Mouse (Mus musculus) midbrain, embryonic 13.5 days (tissue): ENCODE data around the gene Olfr711. TPM values are rescaled to one million over a fixed set of nuclear protein-coding genes. Genes with fewer than 3 reads are reported as not detected.
"Not testable (repeated sequence)": the region's sequence is repeated elsewhere in the genome, so short reads cannot be mapped to it uniquely, and the experiment has no call there.

Experiments used
- ATAC-seq: fragments of 200-750 bp; cut with Nextera tagmentation; 2 replicates; pipeline ENCODE4 v1.8.0; 2017; ENCODE audit warnings: mild to moderate bottlenecking, moderate TSS enrichment, moderate library complexity
- H3K27ac ChIP-seq: fragments of 300-500 bp; sonication (generic); 2 replicates; pipeline ENCODE4 v1.5.1; 2015; ENCODE audit warnings: inconsistent platforms, mild to moderate bottlenecking, moderate library complexity
- H3K27me3 ChIP-seq: fragments of 300-500 bp; sonication (generic); 2 replicates; pipeline ENCODE4 v1.6.1; 2015; ENCODE audit warnings: mild to moderate bottlenecking, inconsistent platforms
- H3K36me3 ChIP-seq: fragments of 300-500 bp; sonication (generic); 2 replicates; pipeline ENCODE4 v1.6.1; 2015; ENCODE audit warnings: mild to moderate bottlenecking, inconsistent platforms
- H3K4me1 ChIP-seq: fragments of 300-500 bp; sonication (generic); replicated peaks from 2 replicates; pipeline ENCODE4 v1.6.1; 2015; ENCODE audit warnings: inconsistent platforms
- H3K4me2 ChIP-seq: fragments of 300-500 bp; sonication (generic); replicated peaks from 2 replicates; pipeline ENCODE4 v1.6.1; 2015; ENCODE audit warnings: moderate library complexity, mild to moderate bottlenecking, inconsistent platforms
- H3K4me3 ChIP-seq: fragments of 300-500 bp; sonication (generic); replicated peaks from 2 replicates; pipeline ENCODE4 v1.5.1; 2015; ENCODE audit warnings: mild to moderate bottlenecking, inconsistent platforms
- H3K9ac ChIP-seq: fragments of 300-500 bp; sonication (generic); replicated peaks from 2 replicates; pipeline ENCODE4 v1.6.1; 2015; ENCODE audit warnings: mild to moderate bottlenecking, inconsistent platforms
- H3K9me3 ChIP-seq: fragments of 300-500 bp; sonication (generic); 2 replicates; pipeline ENCODE4 v1.6.1; 2016; ENCODE audit warnings: mild to moderate bottlenecking, inconsistent platforms
- WGBS: fragments of 180-500 bp; shearing (Covaris S2); methylation state at CpG from one replicate; pipeline ENCODE4 v1.1.7; 2015; 5-methylcytosine and 5-hydroxymethylcytosine counted together
- polyA plus RNA-seq: library from polyadenylated mRNA; unstranded; fragments of >200 nt; fragmentation: Nextera tagmentation; extraction: Ambion mirVana; gene quantifications from 2 replicates; pipeline ENCODE4 v1.2.1, GENCODE M21; 2015

The Olfr711 gene
- polyA plus RNA-seq = not detected in 2 replicates

DNA sequence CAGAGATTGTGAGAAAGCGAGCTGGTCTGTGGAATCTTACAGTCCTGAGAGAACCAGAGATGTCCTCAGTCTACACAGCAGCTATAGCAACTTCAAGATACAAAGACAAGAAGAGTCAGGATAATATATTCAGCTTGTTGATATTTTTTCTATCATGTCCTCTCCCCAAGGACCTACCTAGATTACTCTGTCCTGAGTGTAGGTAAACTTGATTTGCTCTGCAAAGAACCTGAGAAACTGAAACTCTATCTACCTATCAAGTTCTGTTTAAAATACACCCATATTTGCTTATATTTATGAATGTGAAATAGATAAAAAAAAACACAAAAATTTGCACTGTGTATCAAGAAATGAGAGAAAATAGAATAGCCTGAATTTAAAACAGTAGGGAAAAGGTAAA lies at the start of gene Olfr711:
Gene Olfr711, minus strand, starts transcription at position 101 of the 400 bp plus-strand sequence.
- H3K4me2 ChIP-seq = no peak within 1 kb of the TSS
- H3K36me3 ChIP-seq = no peaks in the 10 kb centered on the region
- no peaks in the 10 kb centered on the region for H3K9me3 ChIP-seq
- WGBS = 63% methylated on average over 1 of the region's 1 CpGs
- no peak within 1 kb of the TSS for H3K4me3 ChIP-seq
- no peaks in the 10 kb centered on the region for H3K4me1 ChIP-seq
- ATAC-seq = no peak
- H3K27ac ChIP-seq = no peak within 1 kb of the TSS
- no peaks in the 10 kb centered on the region for H3K27me3 ChIP-seq
- no peak within 1 kb of the TSS for H3K9ac ChIP-seq

DNA sequence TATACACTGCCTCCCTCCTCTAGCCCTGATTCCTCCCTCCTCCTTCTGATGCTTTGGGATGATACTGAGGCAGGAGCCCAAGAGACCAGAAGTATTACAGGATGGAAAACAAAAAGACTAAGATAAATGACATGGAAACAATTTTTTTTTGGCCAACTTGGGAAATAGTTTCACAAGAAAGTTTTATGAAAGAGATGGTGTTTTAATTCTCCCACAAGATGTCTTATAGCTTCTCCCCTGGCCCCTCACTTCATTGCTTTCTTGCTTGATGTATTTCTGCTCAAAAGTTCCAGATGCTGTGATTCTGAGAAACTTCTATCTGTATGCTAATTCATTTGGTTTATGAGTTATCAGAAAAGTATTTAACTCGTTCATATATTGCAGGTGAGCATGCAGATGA lies 30.7 kb upstream of the Olfr711 start, which contains the start of gene Olfr2:
Gene Olfr2, minus strand, starts transcription at position 101 of the 400 bp plus-strand sequence.
- no peaks in the 10 kb centered on the region for H3K27me3 ChIP-seq
- no peak for ATAC-seq
- WGBS = 56% methylated on average over 1 of the region's 1 CpGs
- H3K27ac ChIP-seq = no peak within 1 kb of the TSS
- no peak within 1 kb of the TSS for H3K4me2 ChIP-seq
- H3K4me3 ChIP-seq = no peak within 1 kb of the TSS
- no peaks in the 10 kb centered on the region for H3K4me1 ChIP-seq
- H3K9me3 ChIP-seq = no peaks in the 10 kb centered on the region
- H3K36me3 ChIP-seq = no peaks in the 10 kb centered on the region
- no peak within 1 kb of the TSS for H3K9ac ChIP-seq

DNA sequence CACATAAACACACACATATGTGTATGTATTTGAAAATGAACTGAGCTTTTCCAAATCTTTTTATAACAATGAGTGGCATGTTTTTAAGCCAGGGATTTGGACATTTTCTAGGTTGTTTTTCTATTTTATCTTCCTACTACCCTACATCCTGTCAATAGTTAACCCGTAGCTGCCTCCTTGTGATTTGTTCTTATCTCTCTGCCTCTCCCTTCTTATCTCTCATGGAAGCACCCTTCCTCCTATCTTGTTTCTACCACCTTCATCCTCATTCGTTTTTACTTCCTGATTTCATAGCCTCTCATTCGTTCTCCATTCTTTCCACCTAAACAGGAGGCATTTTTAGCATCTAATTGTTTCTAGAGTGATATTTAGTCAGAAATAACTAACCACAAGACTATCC lies 28.9 kb upstream of the Olfr711 start:
- H3K27ac ChIP-seq = no peak overlapping the region
- no peaks in the 10 kb centered on the region for H3K27me3 ChIP-seq
- H3K4me2 ChIP-seq = no peak overlapping the region
- no peak for ATAC-seq
- H3K4me1 ChIP-seq = no peaks in the 10 kb centered on the region
- no peak overlapping the region for H3K9ac ChIP-seq
- WGBS = 64% methylated on average over 3 of the region's 3 CpGs
- no peak overlapping the region for H3K4me3 ChIP-seq
- no peaks in the 10 kb centered on the region for H3K36me3 ChIP-seq
- H3K9me3 ChIP-seq = no peaks in the 10 kb centered on the region

DNA sequence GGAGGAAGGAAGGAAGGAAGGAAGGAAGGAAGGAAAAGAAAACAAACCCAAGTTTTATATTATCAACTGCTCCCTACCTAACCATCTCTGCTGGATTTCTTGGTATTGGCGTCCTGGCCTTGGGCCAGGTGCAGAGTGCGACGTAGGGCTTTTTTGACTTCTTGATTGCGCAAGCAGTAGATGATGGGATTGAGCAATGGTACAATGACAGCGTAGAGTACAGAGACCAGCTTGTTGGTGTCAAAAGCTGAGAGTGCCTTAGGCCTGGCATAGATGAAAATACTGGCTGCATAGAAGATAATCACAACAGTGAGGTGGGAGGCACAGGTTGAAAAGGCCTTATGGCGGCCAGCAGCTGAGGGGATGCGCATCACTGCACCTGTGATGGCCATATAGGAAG lies 25.5 kb upstream of the Olfr711 start:
- 90% methylated on average over 7 of the region's 7 CpGs for whole genome bisulfite sequencing

DNA sequence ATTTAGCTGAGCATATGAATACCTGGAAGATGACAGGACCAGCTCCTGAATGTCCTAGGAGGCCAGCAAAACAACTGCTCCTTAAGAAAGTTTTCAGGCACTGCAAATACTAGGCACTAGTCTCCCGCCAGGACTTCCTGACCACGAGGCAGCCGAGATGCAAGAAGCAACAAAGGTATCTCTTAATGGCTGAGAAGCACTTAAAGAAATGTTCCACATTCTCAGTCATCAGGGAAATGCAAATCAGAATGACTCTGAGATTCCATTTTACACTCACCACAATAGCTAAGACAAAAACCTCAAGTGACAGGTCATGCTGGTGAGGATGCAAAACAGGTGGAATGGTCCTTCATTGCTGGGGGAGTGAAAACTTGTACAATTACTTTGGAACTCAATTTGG lies 10.0 kb upstream of the Olfr711 start:
- no peak overlapping the region for H3K4me2 ChIP-seq
- H3K36me3 ChIP-seq = no peaks in the 10 kb centered on the region
- no peak for ATAC-seq
- no peak overlapping the region for H3K4me3 ChIP-seq
- H3K9me3 ChIP-seq = no peaks in the 10 kb centered on the region
- no peaks in the 10 kb centered on the region for H3K27me3 ChIP-seq
- WGBS = 92% methylated on average over 3 of the region's 3 CpGs
- H3K9ac ChIP-seq = no peak overlapping the region
- H3K4me1 ChIP-seq = no peaks in the 10 kb centered on the region
- no peak overlapping the region for H3K27ac ChIP-seq

More for the DNA sequence above, 25.5 kb upstream of the Olfr711 start:
- Histone ChIP-seq H3K4me1 (no peaks in the 10 kb centered on the region), H3K4me2 (no peak overlapping the region), H3K27ac (no peak overlapping the region), H3K4me3 (no peak overlapping the region), H3K9me3 (no peaks in the 10 kb centered on the region), H3K36me3 (no peaks in the 10 kb centered on the region), H3K27me3 (no peaks in the 10 kb centered on the region), H3K9ac (no peak overlapping the region)
- ATAC-seq = no peak

DNA sequence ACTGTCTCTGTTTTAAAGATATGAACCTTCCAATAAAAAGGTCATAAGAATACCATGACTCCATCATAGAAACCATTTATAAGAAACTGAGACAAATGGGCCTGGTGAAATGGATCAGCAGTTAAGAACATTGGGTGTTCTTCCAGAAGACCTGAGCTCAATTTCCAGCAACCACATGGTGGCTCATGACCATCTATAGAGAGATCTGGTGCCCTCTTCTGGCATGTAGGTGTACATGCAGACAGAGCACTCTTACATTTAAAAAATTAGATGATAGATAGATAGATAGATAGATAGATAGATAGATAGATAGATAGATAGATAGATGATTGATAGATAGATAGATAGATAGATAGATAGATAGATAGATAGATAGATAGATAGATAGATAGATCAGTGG lies 7.8 kb downstream of the Olfr711 start:
- not testable (repeated sequence) for ATAC-seq, H3K4me1 ChIP-seq, H3K27ac ChIP-seq, H3K27me3 ChIP-seq, H3K4me3 ChIP-seq, H3K9me3 ChIP-seq, H3K9ac ChIP-seq, H3K4me2 ChIP-seq, H3K36me3 ChIP-seq

DNA sequence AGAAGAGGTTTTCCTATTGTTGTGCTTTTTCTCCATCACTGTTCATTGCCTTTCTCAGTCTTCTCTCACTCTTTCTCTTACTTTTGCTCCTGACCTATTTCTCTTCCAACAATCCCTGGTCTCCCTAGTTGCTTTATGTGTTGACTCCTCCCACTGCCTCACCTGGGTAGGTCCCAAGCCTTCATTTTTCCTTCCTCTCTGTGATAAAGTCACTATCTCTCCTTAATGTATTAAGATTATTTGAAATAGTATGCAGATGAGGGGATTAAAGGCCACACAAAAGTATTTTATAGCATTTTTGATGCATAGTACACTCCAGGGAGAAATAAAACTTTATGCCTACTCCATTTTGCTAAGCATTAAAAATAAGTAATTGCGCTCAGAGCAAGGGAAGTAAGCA lies 11.4 kb downstream of the Olfr711 start, which contains the start of gene Olfr6:
Gene Olfr6, minus strand, starts transcription at position 101 of the 400 bp plus-strand sequence.
- WGBS = 88% methylated on average over 1 of the region's 1 CpGs
- Histone ChIP-seq H3K4me2 (no peak within 1 kb of the TSS), H3K27ac (no peak within 1 kb of the TSS), H3K36me3 (no peaks in the 10 kb centered on the region), H3K9ac (no peak within 1 kb of the TSS), H3K27me3 (no peaks in the 10 kb centered on the region), H3K9me3 (no peaks in the 10 kb centered on the region), H3K4me3 (no peak within 1 kb of the TSS), H3K4me1 (no peaks in the 10 kb centered on the region)
- ATAC-seq = no peak

DNA sequence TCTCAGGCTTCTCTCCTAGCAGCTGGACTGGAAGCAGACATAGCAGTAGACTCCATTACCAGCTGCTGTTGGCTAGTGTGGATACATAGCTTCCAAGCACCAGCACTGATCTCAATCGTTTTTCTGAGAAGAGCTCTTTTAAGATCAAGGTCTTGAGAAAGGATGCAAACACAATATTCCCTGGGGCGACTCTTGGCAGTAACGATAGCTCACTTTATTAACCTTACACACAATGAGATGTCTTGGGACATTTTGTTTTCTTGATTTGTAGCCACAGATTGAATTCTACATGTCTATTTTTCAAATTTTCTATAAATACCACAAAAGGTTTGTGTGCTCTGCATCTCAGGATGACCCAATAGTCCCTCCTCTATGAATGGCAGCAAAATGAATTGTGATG lies 27.0 kb downstream of the Olfr711 start, which contains the start of gene Olfr710:
Gene Olfr710, minus strand, starts transcription at position 101 of the 400 bp plus-strand sequence.
- Histone ChIP-seq H3K4me2 (no peak within 1 kb of the TSS), H3K27ac (no peak within 1 kb of the TSS), H3K4me1 (no peaks in the 10 kb centered on the region), H3K4me3 (no peak within 1 kb of the TSS), H3K9ac (no peak within 1 kb of the TSS), H3K27me3 (no peaks in the 10 kb centered on the region), H3K36me3 (no peaks in the 10 kb centered on the region), H3K9me3 (no peaks in the 10 kb centered on the region)
- WGBS = 74% methylated on average over 3 of the region's 3 CpGs
- no peak for ATAC-seq

DNA sequence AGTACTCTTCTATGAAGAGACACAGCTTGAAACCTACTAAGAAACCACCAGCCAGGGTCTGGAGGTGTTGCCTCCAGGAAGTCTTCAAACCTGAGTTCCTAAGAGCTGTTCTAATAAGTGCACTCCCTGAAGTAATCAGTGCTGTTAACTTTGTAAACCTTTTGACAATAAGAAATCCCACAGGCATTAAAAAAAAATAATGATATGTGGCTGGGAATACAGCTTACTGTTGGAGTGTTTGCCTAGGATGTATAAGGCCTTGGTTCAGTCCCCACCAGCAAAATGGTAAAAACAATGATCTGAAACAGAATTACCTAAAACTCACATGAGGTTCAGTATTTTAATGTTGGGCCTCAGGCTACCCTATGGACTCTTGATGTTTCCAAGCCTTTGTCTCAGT lies 43.1 kb downstream of the Olfr711 start, which contains the start of gene Olfr709-ps1:
Gene Olfr709-ps1, minus strand, starts transcription at position 101 of the 400 bp plus-strand sequence.
- H3K9ac ChIP-seq = no peak within 1 kb of the TSS
- no peaks in the 10 kb centered on the region for H3K9me3 ChIP-seq
- no peaks in the 10 kb centered on the region for H3K4me1 ChIP-seq
- H3K4me2 ChIP-seq = no peak within 1 kb of the TSS
- ATAC-seq = no peak
- H3K36me3 ChIP-seq = no peaks in the 10 kb centered on the region
- H3K4me3 ChIP-seq = no peak within 1 kb of the TSS
- no peaks in the 10 kb centered on the region for H3K27me3 ChIP-seq
- H3K27ac ChIP-seq = no peak within 1 kb of the TSS

DNA sequence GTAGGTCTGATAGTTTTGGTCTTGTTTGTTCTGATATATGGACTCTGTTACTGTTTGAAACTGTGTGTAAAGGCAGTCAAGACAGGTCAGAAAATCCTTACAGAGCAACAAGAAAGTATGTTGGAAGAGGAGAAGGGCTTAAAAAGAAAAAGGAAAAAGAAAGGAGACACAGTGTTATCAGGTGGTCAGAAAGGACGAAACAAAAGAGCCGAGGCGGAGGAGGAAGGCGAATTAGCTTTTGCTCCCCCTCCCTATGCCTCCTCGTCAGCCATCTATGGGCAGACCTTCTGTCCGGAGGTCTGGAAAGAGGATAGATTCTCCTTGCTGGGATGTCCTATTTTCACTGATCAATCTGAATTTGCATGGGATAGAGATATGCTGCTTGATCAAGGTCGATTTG lies 54.3 kb downstream of the Olfr711 start:
- H3K27ac ChIP-seq, H3K4me3 ChIP-seq, H3K9me3 ChIP-seq, ATAC-seq, H3K27me3 ChIP-seq, H3K4me1 ChIP-seq, H3K36me3 ChIP-seq, H3K9ac ChIP-seq, H3K4me2 ChIP-seq: not testable (repeated sequence)
- 82% methylated on average over 7 of the region's 7 CpGs for WGBS

Other genes with a start within 250 kb of the Olfr711 start
- not detected in 2 replicates for gene Olfr697, start 233.0 kb downstream of the Olfr711 start, polyA plus RNA-seq
- gene Olfr698, start 220.1 kb downstream of the Olfr711 start, polyA plus RNA-seq = not detected in 2 replicates
- not detected in 2 replicates for gene Olfr699, start 182.3 kb downstream of the Olfr711 start, polyA plus RNA-seq
- gene Olfr700, start 166.6 kb downstream of the Olfr711 start, polyA plus RNA-seq = not detected in 2 replicates
- gene Olfr701, start 161.3 kb downstream of the Olfr711 start, polyA plus RNA-seq = not detected in 2 replicates
- gene Olfr702, start 141.6 kb downstream of the Olfr711 start, polyA plus RNA-seq = not detected in 2 replicates
- not detected in 2 replicates for gene Olfr703, start 132.1 kb downstream of the Olfr711 start, polyA plus RNA-seq
- not detected in 2 replicates for gene Olfr704, start 112.3 kb downstream of the Olfr711 start, polyA plus RNA-seq
- gene Olfr705, start 98.6 kb downstream of the Olfr711 start, polyA plus RNA-seq = not detected in 2 replicates
- gene Olfr706, start 87.3 kb downstream of the Olfr711 start, polyA plus RNA-seq = not detected in 2 replicates
- gene Olfr707, start 74.2 kb downstream of the Olfr711 start, polyA plus RNA-seq = not detected in 2 replicates
- gene Olfr1532-ps1, start 67.5 kb downstream of the Olfr711 start, polyA plus RNA-seq = not detected in 2 replicates
- gene Olfr709-ps1, start 43.2 kb downstream of the Olfr711 start, polyA plus RNA-seq = not detected in 2 replicates
- not detected in 2 replicates for gene Olfr710, start 27.1 kb downstream of the Olfr711 start, polyA plus RNA-seq
- not detected in 2 replicates for gene Olfr6, start 11.5 kb downstream of the Olfr711 start, polyA plus RNA-seq
- gene Olfr2, start 30.6 kb upstream of the Olfr711 start, polyA plus RNA-seq = not detected in 2 replicates
- gene Olfr713, start 55.7 kb upstream of the Olfr711 start, polyA plus RNA-seq = not detected in 2 replicates
- gene Olfr714, start 95.5 kb upstream of the Olfr711 start, polyA plus RNA-seq = not detected in 2 replicates
- not detected in 2 replicates for gene Olfr17, start 117.8 kb upstream of the Olfr711 start, polyA plus RNA-seq
- not detected in 2 replicates for gene Olfr715b, start 134.9 kb upstream of the Olfr711 start, polyA plus RNA-seq
- not detected in 2 replicates for gene Olfr715, start 155.6 kb upstream of the Olfr711 start, polyA plus RNA-seq
- not detected in 2 replicates for gene Olfr716, start 162.9 kb upstream of the Olfr711 start, polyA plus RNA-seq
- not detected in 2 replicates for gene Nlrp14, start 191.5 kb upstream of the Olfr711 start, polyA plus RNA-seq
- not detected in 2 replicates for gene Rbmxl2, start 234.0 kb upstream of the Olfr711 start, polyA plus RNA-seq